Mouse (Mus musculus): Measurements from ENCODE around the gene Atxn1.

GRCm38 (mm10) chr13:45942337-45942736 is 22.5 kb downstream of the Atxn1 start:
- TF ChIP-seq CTCF (IDR thresholded peaks at IDR 0.05 in 2 of 3, conservative IDR thresholded peaks at IDR 0.05 in 1 of 3; ENCODE audit: control insufficient read depth in 1 of 3, insufficient read depth in 1 of 3, low read depth in 2 of 3, low read length in 3 of 3, poor library complexity in 1 of 3, severe bottlenecking in 1 of 3) = no peak
- no peak for TF ChIP-seq NRF1 (IDR thresholded peaks at IDR 0.05; ENCODE audit: insufficient read depth, low read depth, low read length, poor library complexity, severe bottlenecking)
- no peak for TF ChIP-seq ELF1 (IDR thresholded peaks at IDR 0.05; ENCODE audit: low read depth, low read length)
- no peak for TF ChIP-seq MXI1 (IDR thresholded peaks at IDR 0.05; ENCODE audit: low read depth, low read length)
- no peak for TF ChIP-seq CHD2 (IDR thresholded peaks at IDR 0.05; ENCODE audit: low read length)
- TF ChIP-seq BHLHE40 (IDR thresholded peaks at IDR 0.05; ENCODE audit: borderline replicate concordance, low read depth, low read length) = no peak
- no peak for TF ChIP-seq ZMIZ1 (IDR thresholded peaks at IDR 0.05; ENCODE audit: low read depth, low read length)
- peak; percentile 82 for TF ChIP-seq USF1 (IDR thresholded peaks at IDR 0.05; ENCODE audit: low read depth, low read length)
- TF ChIP-seq MAX (IDR thresholded peaks at IDR 0.05; ENCODE audit: low read length) = no peak
- no peak for TF ChIP-seq EP300 (IDR thresholded peaks at IDR 0.05; ENCODE audit: low read depth in 1 of 2, low read length in 2 of 2)
- no peak for TF ChIP-seq POLR2A (IDR thresholded peaks at IDR 0.05; ENCODE audit: control insufficient read depth in 1 of 2, insufficient read depth in 1 of 2, low read depth in 1 of 2, low read length in 2 of 2, poor library complexity in 1 of 2)
